Mouse (Mus musculus) MEL (cell line): ENCODE data around the gene Ublcp1. TPM values are rescaled to one million over a fixed set of nuclear protein-coding genes. Genes with fewer than 3 reads are reported as not detected.

Experiments
- DNase-seq: peaks from one replicate; pipeline ENCODE4 v3.0.0; 2011; ENCODE audit warnings: low read depth, low spot score
- H3K27ac ChIP-seq: 2 replicates; pipeline ENCODE4 v1.5.1; 2012; ENCODE audit warnings: low read depth, mild to moderate bottlenecking, control low read depth, low read length, moderate library complexity; ENCODE audit not compliant: control insufficient read depth
- H3K27me3 ChIP-seq, 2 experiments: fragments of 150-350 bp in 1 of 2; sonication (generic) in 1 of 2; 2 replicates each; pipeline ENCODE4 v1.6.1; 2012; ENCODE audit warnings: low read length in 2 of 2, mild to moderate bottlenecking in 2 of 2, improper control_type of control experiment in 1 of 2, moderate library complexity in 1 of 2; ENCODE audit not compliant: insufficient read depth in 2 of 2, control insufficient read depth in 1 of 2
- H3K36me3 ChIP-seq, 2 experiments: 2 replicates each; pipeline ENCODE4 v1.6.1; 2012 to 2014; ENCODE audit warnings: low read length in 2 of 2, improper control_type of control experiment in 1 of 2, inconsistent platforms in 1 of 2, mild to moderate bottlenecking in 1 of 2; ENCODE audit not compliant: insufficient read depth in 2 of 2, control insufficient read depth in 1 of 2
- H3K4me1 ChIP-seq, 2 experiments: fragments of 150-350 bp in 1 of 2; sonication (generic) in 1 of 2; 2 replicates each; pipeline ENCODE4 v1.6.1; 2012; ENCODE audit warnings: low read length in 2 of 2, improper control_type of control experiment in 1 of 2, mild to moderate bottlenecking in 1 of 2; ENCODE audit not compliant: insufficient read depth in 2 of 2, control insufficient read depth in 1 of 2
- H3K4me3 ChIP-seq, 2 experiments: fragments of 150-350 bp in 1 of 2; sonication (generic) in 1 of 2; 2 replicates each; pipeline ENCODE4 v1.5.1; 2012; ENCODE audit warnings: low read depth in 2 of 2, low read length in 2 of 2, mild to moderate bottlenecking in 2 of 2, moderate library complexity in 2 of 2, control low read depth in 1 of 2, improper control_type of control experiment in 1 of 2; ENCODE audit not compliant: control insufficient read depth in 1 of 2, insufficient read depth in 1 of 2
- H3K79me2 ChIP-seq: 2 replicates; pipeline ENCODE4 v1.6.1; 2012; ENCODE audit warnings: mild to moderate bottlenecking, low read length, moderate library complexity; ENCODE audit not compliant: control insufficient read depth, poor library complexity, insufficient read depth
- H3K9ac ChIP-seq: 2 replicates; pipeline ENCODE4 v1.6.1; 2012; ENCODE audit warnings: low read depth, mild to moderate bottlenecking, control low read depth, low read length, moderate library complexity; ENCODE audit not compliant: control insufficient read depth, poor library complexity, severe bottlenecking
- H3K9me3 ChIP-seq: fragments of 150-350 bp; sonication (generic); replicated peaks from 2 replicates; pipeline ENCODE4 v1.6.1; 2012; ENCODE audit warnings: mild to moderate bottlenecking, low read length, improper control_type of control experiment, moderate library complexity; ENCODE audit not compliant: insufficient read depth
- GABPA ChIP-seq: IDR thresholded peaks from 2 replicates; pipeline ENCODE4 v1.6.1; 2012; ENCODE audit warnings: low read depth, mild to moderate bottlenecking, inconsistent platforms, low read length, improper control_type of control experiment, moderate library complexity
- HCFC1 ChIP-seq: IDR thresholded peaks from 2 replicates; pipeline ENCODE4 v1.6.1; 2012; ENCODE audit warnings: low read depth, mild to moderate bottlenecking, inconsistent platforms, low read length, improper control_type of control experiment, moderate library complexity
- MAX ChIP-seq: IDR thresholded peaks from 2 replicates; pipeline ENCODE4 v1.6.1; 2011; ENCODE audit warnings: low read length, improper control_type of control experiment
- MYC ChIP-seq: IDR thresholded peaks from 2 replicates; pipeline ENCODE4 v1.6.1; 2011; ENCODE audit warnings: low read depth, mild to moderate bottlenecking, low read length, improper control_type of control experiment, moderate library complexity
- NRF1 ChIP-seq: IDR thresholded peaks from 2 replicates; pipeline ENCODE4 v1.6.1; 2014; ENCODE audit warnings: low read depth, mild to moderate bottlenecking, inconsistent platforms, low read length, improper control_type of control experiment, moderate library complexity; ENCODE audit not compliant: poor library complexity, insufficient read depth, severe bottlenecking
- TCF12 ChIP-seq: IDR thresholded peaks from 2 replicates; pipeline ENCODE4 v1.6.1; 2014; ENCODE audit warnings: low read depth, mild to moderate bottlenecking, inconsistent platforms, low read length, improper control_type of control experiment, moderate library complexity
- UBTF ChIP-seq: IDR thresholded peaks from 2 replicates; pipeline ENCODE4 v1.6.1; 2012; ENCODE audit warnings: low read depth, mild to moderate bottlenecking, inconsistent platforms, low read length, improper control_type of control experiment, moderate library complexity, borderline replicate concordance; ENCODE audit not compliant: insufficient read depth
- USF1 ChIP-seq: IDR thresholded peaks from 2 replicates; pipeline ENCODE4 v1.6.1; 2014; ENCODE audit warnings: low read depth, mild to moderate bottlenecking, inconsistent platforms, low read length, improper control_type of control experiment, moderate library complexity
- polyA plus RNA-seq, 2 experiments: library from polyadenylated mRNA; stranded (reverse) in 1 of 2; unstranded in 1 of 2; fragments of >175 nt in 1 of 2; fragments of >200 nt in 1 of 2; gene quantifications; 2 replicates each; pipeline versions ENCODE4 v1.2.1 to v1.2.4; 2012; ENCODE audit warnings: low replicate concordance in 2 of 2, low read depth in 1 of 2; ENCODE audit not compliant: insufficient read length in 2 of 2, insufficient read depth in 1 of 2, missing spikeins in 1 of 2
- total RNA-seq: library from RNA; depleted of rRNA; stranded (reverse); fragments of 300-350 nt; gene quantifications from 2 replicates; pipeline ENCODE4 v1.2.3, GENCODE M21; 2012

Ublcp1 gene
- total and polyA plus RNA-seq, 3 experiments: 21.1 to 22.2 TPM; not detected in 1

DNA sequence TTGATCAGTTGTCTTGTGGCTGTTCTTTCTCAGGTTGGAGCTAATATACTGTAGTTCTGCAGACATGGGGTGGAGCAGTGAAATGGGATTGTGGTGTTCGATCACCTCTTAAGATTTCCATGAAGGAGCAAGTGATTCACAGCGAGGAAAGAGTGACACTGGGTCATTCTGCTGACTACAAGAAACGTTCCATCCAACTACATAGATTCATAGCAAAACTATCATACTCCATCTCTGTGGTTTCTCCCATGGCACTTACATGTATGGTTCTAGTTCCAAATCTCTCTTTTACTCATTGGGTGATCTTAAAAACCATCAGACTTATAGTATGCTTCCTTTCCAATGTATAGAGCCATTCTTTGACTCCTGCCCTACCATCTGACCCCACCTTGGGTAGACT, 34.5 kb upstream of the Ublcp1 start:
- Histone ChIP-seq H3K36me3 (peaks cover 0 to 22% of the 10 kb centered on the region in 2 experiments; a peak in 2 of 4 replicates), H3K27me3 (no peaks in the 10 kb centered on the region), H3K4me3 (no peak overlapping the region), H3K9ac (no peak overlapping the region), H3K27ac (no peak overlapping the region), H3K9me3 (no peaks in the 10 kb centered on the region), H3K4me1 (peaks cover 17 to 25% of the 10 kb centered on the region in 2 experiments), H3K79me2 (no peaks in the 10 kb centered on the region)
- no peak for TF ChIP-seq GABPA
- no peak for DNase-seq

DNA sequence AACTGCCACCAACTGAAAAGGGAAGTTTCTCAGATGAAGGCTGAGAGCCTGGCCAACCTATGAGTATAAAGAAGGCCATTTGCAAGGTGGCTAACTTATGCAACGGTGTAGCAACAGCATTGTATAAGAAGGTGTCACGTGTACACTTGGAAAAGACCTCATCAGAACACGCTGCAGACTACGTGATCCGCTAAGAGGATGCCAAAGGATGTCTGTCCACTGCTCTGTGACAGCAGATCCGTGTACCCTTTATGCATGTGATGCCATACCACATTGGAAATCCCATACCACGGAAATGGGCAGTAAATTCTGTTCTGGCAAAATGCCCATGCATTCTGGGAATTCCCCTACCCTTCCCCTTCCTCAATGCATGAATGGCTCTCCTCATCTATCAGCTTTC, 33.8 kb upstream of the Ublcp1 start:
- Histone ChIP-seq H3K27ac (no peak overlapping the region), H3K9ac (no peak overlapping the region), H3K9me3 (no peaks in the 10 kb centered on the region), H3K4me3 (no peak overlapping the region), H3K36me3 (peaks cover 0 to 16% of the 10 kb centered on the region in 2 experiments; a peak in 2 of 4 replicates), H3K4me1 (peaks cover 12 to 19% of the 10 kb centered on the region in 2 experiments), H3K79me2 (no peaks in the 10 kb centered on the region), H3K27me3 (no peaks in the 10 kb centered on the region)
- peak; percentile 49 for DNase-seq
- no peak for TF ChIP-seq TCF12
- no peak for TF ChIP-seq NRF1
- no peak for TF ChIP-seq MYC

DNA sequence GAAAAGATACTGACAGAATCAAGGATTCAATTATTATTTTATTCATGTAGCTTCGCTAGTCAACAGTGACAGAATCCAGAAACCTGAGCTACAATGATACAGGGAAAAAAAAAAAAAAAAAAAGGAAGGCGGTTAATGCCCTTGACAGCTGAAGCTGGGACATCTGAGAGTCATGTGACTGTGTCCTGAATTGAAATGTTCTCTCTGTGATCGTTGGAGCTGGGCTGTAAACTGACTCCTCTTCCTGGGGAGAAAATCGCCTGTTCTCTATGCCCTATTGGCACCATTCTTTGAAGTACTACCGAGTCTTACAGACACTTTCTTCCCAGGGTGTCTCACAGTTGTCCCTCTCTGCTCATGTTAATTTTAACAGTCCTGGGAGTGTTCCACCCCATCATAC, 32.6 kb upstream of the Ublcp1 start:
- TF ChIP-seq MAX (no peak), HCFC1 (no peak), USF1 (peak; percentile 6; the same call in 1 of the 2 replicates)
- TF ChIP-seq, all 39 proteins: peak for 1
- Histone ChIP-seq H3K27ac (no peak overlapping the region), H3K4me1 (peaks cover 4 to 10% of the 10 kb centered on the region in 2 experiments), H3K79me2 (no peaks in the 10 kb centered on the region), H3K4me3 (no peak overlapping the region), H3K27me3 (no peaks in the 10 kb centered on the region), H3K9ac (no peak overlapping the region), H3K36me3 (peaks cover 0 to 6% of the 10 kb centered on the region in 2 experiments; a peak in 2 of 4 replicates), H3K9me3 (no peaks in the 10 kb centered on the region)
- no peak for DNase-seq

DNA sequence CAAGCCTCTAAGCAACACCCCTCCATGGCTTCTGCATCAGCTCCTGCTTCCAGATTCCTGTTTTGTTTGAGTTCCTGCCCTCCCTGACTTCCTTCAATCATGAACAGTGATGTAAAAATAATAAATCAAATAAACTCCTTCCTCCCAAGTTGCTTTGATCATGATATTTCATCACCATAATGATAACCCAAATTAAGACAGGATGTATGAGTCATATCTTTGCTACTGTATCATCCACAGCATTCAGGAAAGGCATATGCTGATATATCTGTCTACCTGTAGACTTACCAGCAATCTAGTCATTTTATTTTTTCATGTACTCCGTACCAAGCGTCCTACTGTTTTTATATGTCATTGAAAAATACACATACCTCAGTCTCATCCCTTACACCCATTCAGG, 31.2 kb upstream of the Ublcp1 start:
- no peaks in the 10 kb centered on the region for H3K79me2 ChIP-seq
- peaks cover 0 to 7% of the 10 kb centered on the region in 2 experiments; a peak in 2 of 4 replicates for H3K4me1 ChIP-seq
- no peaks in the 10 kb centered on the region for H3K9me3 ChIP-seq
- no peak overlapping the region for H3K9ac ChIP-seq
- no peaks in the 10 kb centered on the region for H3K27me3 ChIP-seq
- no peak overlapping the region for H3K27ac ChIP-seq
- DNase-seq: no peak
- H3K4me3 ChIP-seq: no peak overlapping the region
- no peak for TF ChIP-seq UBTF
- TF ChIP-seq, all 39 proteins: peak for 0
- no peaks in the 10 kb centered on the region for H3K36me3 ChIP-seq
